Mouse (Mus musculus) telencephalon, adult 2 months (tissue): ENCODE measurements at regions not wholly inside any gene's neighbourhood (a gene's known extent, or its start where the extent isn't known, plus 50 kb on each side); places are given as distances from the start of the nearest gene placed in this dataset.

Source experiments
- DNase-seq: peaks from one replicate; pipeline ENCODE4 v3.0.0-alpha.2; 2011; ENCODE audit warnings: low read depth, low spot score

- DNase-seq = no peak
These were observed 200.9 kb upstream of the Thbs1 start for GRCm38 (mm10) chr2:117910781-117911180.

GRCm38 (mm10) chr2:117912722-117913121, 199.0 kb upstream of the Thbs1 start:
- no peak for DNase-seq

GRCm38 (mm10) chr2:117913846-117914245, 197.8 kb upstream of the Thbs1 start:
- no peak for DNase-seq

GRCm38 (mm10) chr2:117915821-117916220, 195.9 kb upstream of the Thbs1 start:
- DNase-seq = no peak

GRCm38 (mm10) chr2:117917181-117917580, 194.5 kb upstream of the Thbs1 start:
- no peak for DNase-seq

GRCm38 (mm10) chr2:117924877-117925276, 186.8 kb upstream of the Thbs1 start:
- DNase-seq = no peak

GRCm38 (mm10) chr2:117925412-117925811, 186.3 kb upstream of the Thbs1 start:
- DNase-seq = no peak

GRCm38 (mm10) chr2:117928062-117928461, 183.6 kb upstream of the Thbs1 start:
- DNase-seq = no peak

GRCm38 (mm10) chr2:117929586-117929985, 182.1 kb upstream of the Thbs1 start:
- no peak for DNase-seq

GRCm38 (mm10) chr2:117930895-117931537, 180.7 kb upstream of the Thbs1 start:
- DNase-seq = no peak

GRCm38 (mm10) chr2:117936590-117936989, 175.1 kb upstream of the Thbs1 start:
- DNase-seq = no peak

- DNase-seq = no peak
These were observed 173.2 kb upstream of the Thbs1 start for GRCm38 (mm10) chr2:117938283-117939049.

GRCm38 (mm10) chr2:117941517-117942096, 170.1 kb upstream of the Thbs1 start:
- DNase-seq = no peak

- DNase-seq = no peak
These were observed 168.0 kb upstream of the Thbs1 start for GRCm38 (mm10) chr2:117943666-117944065.

GRCm38 (mm10) chr2:117944325-117944724, 167.4 kb upstream of the Thbs1 start:
- no peak for DNase-seq

GRCm38 (mm10) chr2:117944942-117945341, 166.7 kb upstream of the Thbs1 start:
- no peak for DNase-seq

GRCm38 (mm10) chr2:117950431-117951336, 161.0 kb upstream of the Thbs1 start:
- DNase-seq = no peak

- no peak for DNase-seq
These were observed 160.3 kb upstream of the Thbs1 start for GRCm38 (mm10) chr2:117951337-117951718.

- DNase-seq = no peak
These were observed 152.9 kb upstream of the Thbs1 start for GRCm38 (mm10) chr2:117958737-117959136.

GRCm38 (mm10) chr2:117959440-117959839, 152.2 kb upstream of the Thbs1 start:
- no peak for DNase-seq

- DNase-seq = no peak
These were observed 149.1 kb upstream of the Thbs1 start for GRCm38 (mm10) chr2:117962531-117962930.

GRCm38 (mm10) chr2:117963526-117963925, 148.2 kb upstream of the Thbs1 start:
- no peak for DNase-seq
